Mouse (Mus musculus) ovary, adult 18-20 months (tissue): Measurements from ENCODE around the gene Tpcn2.

ENCODE experiments used
- DNase-seq: peaks from one replicate; pipeline ENCODE4 v3.0.0; 2022; ENCODE audit warnings: low spot score, mixed read lengths

Tpcn2 gene

GRCm38 (mm10) chr7:145299562-145300320 is 15.9 kb upstream of the Tpcn2 start:
- no peak for DNase-seq

GRCm38 (mm10) chr7:145298666-145299490 is 15.1 kb upstream of the Tpcn2 start:
- no peak for DNase-seq

DNA sequence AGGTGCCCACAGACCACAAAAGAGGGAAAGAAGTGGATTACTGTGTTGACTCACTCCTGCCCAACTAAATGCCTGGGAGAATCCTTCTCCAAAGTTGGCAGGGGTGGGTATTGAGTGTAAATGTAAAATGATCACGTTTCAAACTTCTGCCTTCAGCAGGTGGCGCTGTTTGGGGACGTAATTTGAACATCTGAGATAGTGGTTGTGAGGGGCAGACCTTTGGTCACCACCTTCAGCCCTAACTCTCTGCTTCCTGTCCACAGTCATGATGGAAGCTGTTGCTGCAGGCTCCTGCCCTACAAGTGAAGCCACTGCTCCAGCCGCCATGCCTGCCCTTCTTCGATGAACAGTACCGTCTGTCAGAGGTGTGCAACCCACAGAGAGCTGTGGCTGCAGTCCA is 10.0 kb upstream of the Tpcn2 start:
- DNase-seq = no peak

DNA sequence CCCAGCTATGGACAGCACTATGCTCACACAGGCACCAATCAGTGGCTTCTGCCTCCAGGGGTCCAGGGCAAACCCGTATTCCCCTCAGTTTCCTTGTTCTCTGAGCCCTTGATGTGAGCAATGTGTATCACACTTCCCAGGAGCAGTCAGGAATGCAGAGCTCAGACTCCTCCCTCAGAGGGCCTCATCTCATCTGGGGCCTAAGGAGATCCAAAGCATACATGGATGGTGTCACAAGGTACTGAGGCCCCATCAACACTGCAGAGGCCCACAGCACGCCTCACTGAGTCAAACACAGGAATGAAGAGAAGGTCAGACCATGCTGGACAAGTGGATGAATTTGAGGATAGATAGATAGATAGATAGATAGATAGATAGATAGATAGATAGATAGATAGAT is 8.9 kb upstream of the Tpcn2 start:
- no peak for DNase-seq

DNA sequence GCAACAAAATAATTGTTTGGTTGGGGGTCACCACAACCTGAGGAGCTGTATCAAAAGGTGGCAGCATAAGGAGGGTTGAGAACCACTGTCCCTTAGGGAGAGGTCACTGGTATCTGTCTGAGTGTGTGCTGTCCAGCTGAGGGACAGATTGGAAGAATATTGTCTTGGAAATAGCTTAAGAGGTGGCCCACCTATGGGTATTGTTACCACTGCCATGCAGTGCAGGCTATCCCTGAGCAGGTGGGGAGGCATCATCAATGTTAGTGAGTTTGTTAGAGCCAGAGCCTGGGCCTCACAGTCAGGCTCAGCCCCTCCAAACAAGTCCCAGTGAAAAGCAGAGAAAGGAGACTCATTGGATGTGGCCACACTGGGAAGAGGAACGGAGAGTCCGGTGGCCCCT is 8.0 kb upstream of the Tpcn2 start:
- no peak for DNase-seq

GRCm38 (mm10) chr7:145289302-145289701 is 5.5 kb upstream of the Tpcn2 start:
- no peak for DNase-seq

DNA sequence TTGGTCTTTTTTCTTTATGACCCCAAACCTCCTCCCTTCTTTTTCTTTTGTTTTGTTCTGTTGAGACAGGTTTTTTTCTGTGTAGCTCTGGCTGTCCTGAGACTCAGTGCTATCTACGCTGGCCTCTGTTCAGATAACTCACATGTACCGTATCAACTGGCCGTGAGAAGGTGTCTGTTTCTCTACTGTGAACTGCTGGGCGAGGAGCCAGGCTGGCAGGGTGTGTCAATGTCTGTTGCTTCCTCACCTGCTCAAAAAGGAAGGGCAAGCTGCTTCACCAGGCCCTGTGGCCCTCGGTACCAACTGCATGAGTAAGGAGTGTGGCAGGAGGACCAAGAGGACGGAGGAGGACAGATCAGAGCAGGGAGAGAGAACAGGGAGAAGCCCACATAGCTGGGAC is 3.6 kb upstream of the Tpcn2 start:
- DNase-seq = no peak

DNA sequence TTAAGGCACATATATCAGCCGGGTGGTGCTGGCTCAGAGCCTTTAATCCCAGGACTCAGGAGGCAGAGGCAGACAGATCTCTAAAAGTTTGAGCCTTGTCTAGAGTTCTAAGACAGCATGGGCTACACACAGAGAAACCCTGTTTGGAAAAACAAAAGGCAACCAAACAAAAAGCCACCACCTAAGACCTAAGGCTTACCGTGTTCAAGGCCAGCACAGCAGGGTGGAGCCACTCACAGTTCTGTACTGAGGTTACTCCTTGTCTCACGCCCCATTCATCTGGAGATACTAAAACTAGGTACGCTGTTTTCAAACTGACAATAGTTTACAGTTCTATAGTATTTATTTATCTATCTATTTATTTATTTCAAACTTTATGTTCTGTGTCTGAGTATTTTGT is 1.7 kb upstream of the Tpcn2 start:
- DNase-seq = no peak

DNA sequence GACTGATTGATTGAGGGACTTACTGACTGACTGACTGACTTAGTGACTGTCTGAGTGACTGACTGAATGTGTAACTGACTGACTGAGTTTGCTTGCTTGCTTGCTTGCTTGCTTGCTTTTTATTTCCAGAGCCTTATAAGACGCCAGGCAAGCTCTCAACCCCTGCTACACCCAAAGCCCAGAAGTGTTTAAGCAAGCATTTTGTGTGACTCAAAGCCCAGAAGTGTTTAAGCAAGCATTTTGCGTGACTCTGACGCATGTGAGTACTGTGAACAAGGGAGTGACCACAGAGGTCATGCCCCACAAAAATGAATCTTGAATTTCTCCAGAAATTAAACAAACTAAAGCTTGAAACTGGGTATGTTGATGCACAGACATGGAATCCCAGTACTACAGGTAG is 482 bp upstream of the Tpcn2 start:
- no peak for DNase-seq

GRCm38 (mm10) chr7:145283041-145283440 is 770 bp downstream of the Tpcn2 start:
- DNase-seq = no peak

DNA sequence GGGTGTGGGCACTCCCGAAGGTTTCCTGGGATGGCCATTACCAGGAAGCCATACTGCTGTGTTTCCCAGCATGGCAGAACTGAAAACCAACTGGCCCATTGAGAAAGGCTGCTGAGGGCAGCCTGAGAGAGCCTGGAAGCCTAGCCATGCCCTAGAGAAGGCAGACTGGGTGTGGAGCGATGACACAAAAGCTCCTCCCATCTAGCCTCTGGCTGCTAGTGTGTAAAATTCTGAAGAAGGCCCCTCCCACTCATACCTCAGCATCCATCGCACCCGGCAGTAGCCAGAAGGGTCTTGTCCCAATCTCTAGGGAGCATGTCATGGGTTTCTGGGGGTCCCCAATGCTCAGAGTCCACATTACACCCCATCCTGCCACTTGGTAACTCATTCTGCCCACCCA is 2.4 kb downstream of the Tpcn2 start:
- DNase-seq = no peak

- no peak for DNase-seq
Measured at GRCm38 (mm10) chr7:145275488-145275887, 8.3 kb downstream of the Tpcn2 start.

DNA sequence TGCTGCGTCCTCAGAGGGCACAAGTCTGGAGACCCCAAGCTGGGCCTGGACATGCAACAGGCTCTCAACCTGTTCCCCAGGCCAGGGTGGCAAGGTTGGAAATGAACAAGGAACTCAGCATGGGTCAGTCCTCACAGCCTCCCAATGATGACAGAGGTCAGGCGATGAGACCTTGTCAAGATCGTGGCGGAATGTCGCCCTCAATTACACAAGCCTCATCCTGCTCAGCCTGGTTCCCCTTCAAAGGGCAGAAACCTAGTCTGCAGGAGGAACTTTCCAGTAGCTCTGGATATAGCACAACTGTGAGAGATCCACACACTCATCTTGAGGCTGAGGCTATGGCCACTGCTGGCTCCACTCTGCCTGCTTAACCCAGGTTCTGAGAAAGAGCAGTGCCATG is 12.9 kb downstream of the Tpcn2 start:
- DNase-seq = no peak

- DNase-seq = no peak
Measured at GRCm38 (mm10) chr7:145268890-145269289, 14.9 kb downstream of the Tpcn2 start.

DNA sequence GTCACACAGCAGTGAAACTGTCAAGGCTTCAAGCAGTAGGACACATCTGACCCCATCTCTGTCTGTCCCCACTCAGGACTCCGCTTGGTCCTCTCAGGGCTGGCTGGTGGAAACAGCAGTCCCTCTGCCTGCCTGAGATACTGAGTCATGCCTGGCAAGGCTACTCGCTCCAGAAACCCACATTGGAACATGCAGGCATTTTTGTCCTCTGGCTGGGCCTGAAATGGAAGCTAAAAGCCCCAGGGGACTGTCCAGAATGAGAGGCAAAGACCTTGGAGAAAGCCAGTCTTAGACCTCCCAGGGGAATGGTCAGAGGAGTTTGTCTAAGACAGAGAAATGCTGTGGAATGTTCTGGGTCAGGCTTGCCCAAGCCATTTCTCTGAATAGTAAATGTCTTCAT is 17.8 kb downstream of the Tpcn2 start:
- peak; percentile 16 for DNase-seq

DNA sequence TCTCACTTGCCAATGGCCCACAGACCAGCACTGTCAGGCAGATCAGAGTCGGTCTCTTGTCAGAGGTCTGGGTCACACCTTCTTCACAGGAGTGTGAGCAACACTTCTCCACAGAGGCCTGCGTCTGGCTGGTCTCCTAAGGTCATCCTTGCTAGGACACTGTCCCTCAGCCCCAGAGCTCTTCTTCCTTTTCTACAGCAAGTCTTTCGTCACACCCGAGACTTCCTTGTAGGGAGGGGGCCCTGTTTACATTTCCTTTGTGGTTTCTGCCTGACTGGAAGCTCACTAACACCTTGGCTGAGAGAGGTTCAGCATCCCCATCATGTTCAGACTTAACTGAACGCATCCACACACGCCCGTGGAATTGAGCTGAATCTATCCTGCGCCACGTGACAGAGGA is 19.6 kb downstream of the Tpcn2 start:
- DNase-seq = no peak

GRCm38 (mm10) chr7:145256092-145256491 is 27.7 kb downstream of the Tpcn2 start:
- DNase-seq = no peak

DNA sequence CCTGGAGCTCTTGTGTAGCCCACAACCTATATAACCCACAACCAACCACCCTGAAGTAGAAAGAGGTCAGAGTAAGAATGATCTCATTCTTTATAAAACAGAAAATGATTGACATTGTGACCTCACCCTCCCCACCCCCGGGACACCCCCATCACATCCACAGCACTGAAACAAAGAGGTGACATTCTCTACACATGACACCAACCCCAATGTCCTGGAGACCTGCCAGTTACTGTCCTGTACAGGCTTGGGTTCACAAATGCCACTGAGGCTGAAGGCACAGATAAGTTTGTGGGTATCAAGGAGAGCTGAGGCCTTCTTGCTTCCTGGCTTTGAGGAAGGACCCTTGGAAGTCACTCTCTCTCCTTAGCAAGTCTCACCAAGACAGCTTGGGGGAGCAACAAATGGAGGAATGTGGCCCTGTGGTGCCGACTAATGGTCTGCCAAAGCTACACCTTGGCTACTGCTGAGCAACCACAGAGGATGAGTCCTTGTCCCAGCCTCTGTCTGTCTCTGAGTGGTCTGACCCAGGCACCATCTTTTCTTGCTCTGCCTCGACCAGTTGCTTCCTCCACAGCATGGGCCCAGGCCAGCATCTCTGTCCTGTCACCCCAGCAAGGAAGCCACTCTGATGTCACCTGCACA is 29.7 kb downstream of the Tpcn2 start:
- DNase-seq = no peak

- DNase-seq = peak; percentile 38
Measured at GRCm38 (mm10) chr7:145252715-145253476, 30.9 kb downstream of the Tpcn2 start.

DNA sequence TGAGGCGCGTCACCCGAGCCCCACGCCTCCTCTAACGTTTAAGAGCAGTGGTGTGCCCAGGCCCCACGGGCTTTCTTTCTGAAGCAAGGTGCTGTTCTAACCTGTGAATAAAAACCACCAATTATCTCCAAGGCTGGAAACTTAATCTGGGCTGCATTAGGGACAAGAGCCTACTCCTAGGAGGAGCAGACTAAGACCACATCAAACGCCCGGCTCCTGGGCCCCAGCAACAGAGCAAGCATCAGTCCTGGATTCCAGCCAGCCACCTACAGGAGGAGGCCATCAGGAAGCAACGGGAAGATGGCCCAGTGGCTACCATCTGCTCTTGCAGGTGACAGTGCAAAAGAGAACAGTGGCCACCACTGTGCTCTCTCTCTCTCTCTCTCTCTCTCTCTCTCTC is 33.6 kb downstream of the Tpcn2 start:
- DNase-seq = no peak

DNA sequence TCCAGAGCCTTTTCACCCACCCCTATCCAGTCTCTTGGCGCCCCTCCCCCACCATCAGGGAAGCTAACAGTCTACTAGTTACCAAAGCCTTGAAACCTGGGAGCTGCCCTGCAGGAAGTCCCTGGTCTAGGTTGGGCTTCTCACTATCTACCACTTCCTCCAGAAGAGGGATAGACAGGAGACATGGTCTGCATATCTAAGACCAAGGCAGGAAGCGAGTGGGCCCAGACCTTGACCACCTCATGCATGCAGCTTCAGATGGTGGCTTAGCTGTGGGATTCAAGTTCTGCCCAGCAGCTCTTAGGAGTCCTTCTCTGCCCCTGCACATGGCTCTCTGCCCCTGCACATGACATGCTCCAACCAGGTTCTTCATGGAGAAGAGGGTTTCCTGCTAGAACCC is 34.9 kb downstream of the Tpcn2 start:
- DNase-seq = no peak
